Mouse (Mus musculus) T-cell, adult 66 days (primary cell): ENCODE data around the gene Irak1. TPM values are rescaled to one million over a fixed set of nuclear protein-coding genes. Genes with fewer than 3 reads are reported as not detected.

Source experiments
- total RNA-seq, 2 experiments: library from RNA; stranded (reverse); gene quantifications; 3 replicates in 1 of 2; 4 replicates in 1 of 2; pipeline ENCODE4 v1.2.4; 2023

The Irak1 gene
- total RNA-seq: 100 to 1,000 TPM; 128 to 146 TPM

GRCm38 (mm10) chrX:74023188-74024049, at the start of gene Irak1:
Gene Irak1 (minus strand): TSS chrX:74023918.

DNA sequence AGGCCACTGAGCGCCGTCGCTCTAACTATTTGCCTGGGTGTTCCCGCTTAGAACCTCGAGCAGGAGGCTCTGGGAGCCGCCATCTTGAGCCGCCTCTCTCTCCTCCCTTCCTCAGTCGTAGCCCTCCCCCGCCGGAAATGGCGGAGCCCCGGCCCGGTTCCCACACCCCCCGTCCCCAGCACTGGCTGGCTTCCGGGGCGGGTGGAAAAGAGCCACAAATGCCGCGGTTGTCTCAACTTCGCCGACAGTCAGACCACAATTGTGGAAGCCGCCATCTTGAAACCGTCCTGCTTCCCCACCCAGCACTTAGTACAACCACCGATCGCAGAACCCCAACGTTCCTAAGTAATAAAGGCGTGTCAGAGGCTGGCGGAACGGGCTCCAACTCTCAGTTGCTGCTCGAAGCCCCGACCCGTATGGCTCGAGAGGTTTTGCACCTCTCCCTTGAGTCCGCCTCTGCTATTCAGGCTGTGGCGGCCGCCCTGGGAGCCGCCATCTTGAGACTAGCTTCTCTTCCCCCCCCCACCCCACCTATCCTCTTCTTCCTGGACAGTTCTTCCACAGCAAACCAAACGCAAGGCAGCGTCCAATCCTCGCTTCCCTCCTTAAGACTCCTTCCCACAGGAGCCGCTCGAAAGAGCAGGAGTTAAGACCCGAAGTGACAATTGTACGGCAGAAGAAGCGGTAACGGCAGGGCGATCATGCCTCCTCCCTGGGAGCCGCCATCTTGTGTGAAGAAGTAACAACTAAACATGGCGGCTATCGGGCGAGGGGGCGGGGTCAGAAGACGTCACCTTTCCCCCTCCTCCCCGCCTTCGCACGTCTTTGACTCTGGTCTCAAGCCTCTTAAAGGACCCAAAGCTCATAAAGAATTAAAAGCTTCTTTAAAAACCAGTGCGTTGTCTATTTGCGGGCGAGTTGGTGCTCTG, 57.2 kb downstream of the Irak1 start, which contains the start of gene Hcfc1:
Gene Hcfc1, minus strand, starts transcription at position 110 of the 929 bp plus-strand sequence.

Other genes with a start within 250 kb of the Irak1 start
- under 1 TPM in 1 of 2 experiments, not detected in 1; 0.64 TPM for gene Srpk3, start 249.5 kb downstream of the Irak1 start, total RNA-seq
- gene Idh3g, start 237.0 kb downstream of the Irak1 start, total RNA-seq: 100 to 1,000 TPM; 125 to 131 TPM
- gene Ssr4, start 236.9 kb downstream of the Irak1 start, total RNA-seq: 100 to 1,000 TPM; 104 to 147 TPM
- 1 to 10 TPM; 1.4 to 3.3 TPM for gene Pdzd4, start 198.9 kb downstream of the Irak1 start, total RNA-seq
- gene Avpr2, start 131.8 kb downstream of the Irak1 start, total RNA-seq: not detected
- gene L1cam, start 127.8 kb downstream of the Irak1 start, total RNA-seq: 10 to 100 TPM; 39.9 to 56.0 TPM
- gene Arhgap4, start 102.0 kb downstream of the Irak1 start, total RNA-seq: 100 to 1,000 TPM; 287 to 307 TPM
- 10 to 100 TPM; 64.6 to 88.6 TPM for gene Naa10, start 102.0 kb downstream of the Irak1 start, total RNA-seq
- 1 to 10 TPM; 2.1 to 6.0 TPM for gene Renbp, start 93.1 kb downstream of the Irak1 start, total RNA-seq
- gene Hcfc1, start 57.6 kb downstream of the Irak1 start, total RNA-seq: 100 to 1,000 TPM in 1 of 2 experiments, 10 to 100 TPM in 1; 96.1 to 110 TPM
- gene Opn1mw, start 103.5 kb upstream of the Irak1 start, total RNA-seq: not detected
- gene Mecp2, start 111.4 kb upstream of the Irak1 start, total RNA-seq: 10 to 100 TPM; 52.2 to 53.0 TPM
- not detected for gene Tex28, start 143.9 kb upstream of the Irak1 start, total RNA-seq
- 1 to 10 TPM in 1 of 2 experiments, under 1 TPM in 1; 0.30 to 2.2 TPM for gene Tktl1, start 153.3 kb upstream of the Irak1 start, total RNA-seq
- 100 to 1,000 TPM; 663 to 672 TPM for gene Flna, start 225.9 kb upstream of the Irak1 start, total RNA-seq
- 10 to 100 TPM; 64.3 to 65.0 TPM for gene Emd, start 230.8 kb upstream of the Irak1 start, total RNA-seq
- gene Rpl10, start 246.9 kb upstream of the Irak1 start, total RNA-seq: 100 to 1,000 TPM; 634 to 720 TPM